Mouse (Mus musculus): Measurements from ENCODE around the gene Zmat5.

DNA sequence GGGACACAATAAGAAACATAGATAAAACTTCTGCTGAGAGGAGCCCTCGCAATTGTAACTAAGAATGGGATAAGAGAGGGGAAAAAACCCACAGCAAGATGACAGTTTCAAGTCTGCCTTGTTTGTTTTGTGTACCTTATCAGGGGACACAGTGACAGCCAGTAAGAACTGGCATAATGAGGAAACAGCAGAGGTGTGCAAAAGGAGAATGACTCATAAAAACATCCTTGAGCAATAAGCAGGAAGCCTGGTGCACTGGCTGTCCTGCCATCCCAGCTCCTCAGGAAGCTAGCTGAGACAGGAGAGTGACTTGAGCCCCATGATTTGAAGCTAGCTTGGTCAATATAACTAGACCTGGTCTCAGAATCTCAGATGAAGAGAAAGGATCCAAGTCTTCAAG, 44.7 kb upstream of the Zmat5 start:
- TF ChIP-seq TAL1 (IDR thresholded peaks at IDR 0.05; ENCODE audit: low read length) (no peak), GATA1 (IDR thresholded peaks at IDR 0.05; ENCODE audit: low read length) (no peak)
